Mouse (Mus musculus) gastrocnemius, adult 18-20 months (tissue): ENCODE results near the gene Tgif2lx1. TPM values are rescaled to one million over a fixed set of nuclear protein-coding genes. Genes with fewer than 3 reads are reported as not detected.
"Not testable (repeated sequence)": the region's sequence is repeated elsewhere in the genome, so short reads cannot be mapped to it uniquely, and the experiment has no call there.

ENCODE experiments used
- DNase-seq: peaks from one replicate; pipeline ENCODE4 v3.0.0; 2021; ENCODE audit warnings: low spot score
- long read RNA-seq, 2 experiments: library from polyadenylated mRNA; stranded (forward); transcript quantifications; one replicate each; pipeline ENCODE4 v2.0.0; 2021
- total RNA-seq, 2 experiments: library from RNA; stranded (reverse); gene quantifications; 2 replicates each; pipeline ENCODE4 v1.2.3; 2021

The Tgif2lx1 gene
- not detected for total RNA-seq
- long read RNA-seq, experiment 1, result 0 reads
- long read RNA-seq, experiment 2, result 0 reads

GRCm38 (mm10) chrX:118480637-118481036, at the start of gene Tgif2lx1:
Tgif2lx1 (minus strand) TSS chrX:118480737.
- not testable (repeated sequence) for DNase-seq

Other genes starting within 250 kb of the Tgif2lx1 start
- gene Tgif2lx2, start 53.5 kb downstream of the Tgif2lx1 start, total RNA-seq, result not detected